Mouse (Mus musculus): ENCODE data around the gene Ercc1. TPM values are rescaled to one million over a fixed set of nuclear protein-coding genes. Genes with fewer than 3 reads are reported as not detected.

Ercc1 gene
- total RNA-seq, 2 experiments from 2014 or later, result 35.6 to 41.8 TPM

GRCm38 (mm10) chr7:19359892-19360641 is 15.5 kb downstream of the Ercc1 start:
- intact Hi-C loops (cut with DNase I), result no loop called here
- peak; percentile 74 to 75 for DNase-seq (ENCODE audit: low spot score in 2 of 2)

- DNase-seq (ENCODE audit: low spot score in 2 of 2), result peak; percentile 89 to 93
- intact Hi-C loops (cut with DNase I), result no loop called here
These were observed 16.4 kb downstream of the Ercc1 start for GRCm38 (mm10) chr7:19360944-19361343.

GRCm38 (mm10) chr7:19361720-19362119 is 17.1 kb downstream of the Ercc1 start:
- peak; percentile 64 to 66 for DNase-seq (ENCODE audit: low spot score in 2 of 2)
- intact Hi-C loops (cut with DNase I), result no loop called here

GRCm38 (mm10) chr7:19362276-19362675 is 17.7 kb downstream of the Ercc1 start:
- intact Hi-C loops (cut with DNase I), result no loop called here
- DNase-seq (ENCODE audit: low spot score in 2 of 2), result no peak

GRCm38 (mm10) chr7:19363881-19364280 is 19.3 kb downstream of the Ercc1 start:
- intact Hi-C loops (cut with DNase I), result no loop called here
- peak; percentile 43 to 49 for DNase-seq (ENCODE audit: low spot score in 2 of 2)

GRCm38 (mm10) chr7:19365376-19365775 is 20.8 kb downstream of the Ercc1 start:
- intact Hi-C loops (cut with DNase I), result no loop called here
- DNase-seq (ENCODE audit: low spot score in 2 of 2), result no peak

- no peak for DNase-seq (ENCODE audit: low spot score in 2 of 2)
- intact Hi-C loops (cut with DNase I), result no loop called here
These were observed 23.8 kb downstream of the Ercc1 start for GRCm38 (mm10) chr7:19368380-19368779.

GRCm38 (mm10) chr7:19369823-19370425 is 25.3 kb downstream of the Ercc1 start:
- intact Hi-C loops (cut with DNase I), result no loop called here
- peak; percentile 69 to 75 for DNase-seq (ENCODE audit: low spot score in 2 of 2)

- intact Hi-C loops (cut with DNase I), result no loop called here
- no peak for DNase-seq (ENCODE audit: low spot score in 2 of 2)
These were observed 28.8 kb downstream of the Ercc1 start for GRCm38 (mm10) chr7:19373367-19373766.

- DNase-seq (ENCODE audit: low spot score in 2 of 2), result no peak
- intact Hi-C loops (cut with DNase I), result no loop called here
These were observed 30.8 kb downstream of the Ercc1 start for GRCm38 (mm10) chr7:19375368-19375767.

GRCm38 (mm10) chr7:19376019-19376418 is 31.4 kb downstream of the Ercc1 start:
- intact Hi-C loops (cut with DNase I), result no loop called here
- no peak for DNase-seq (ENCODE audit: low spot score in 2 of 2)

- intact Hi-C loops (cut with DNase I), result no loop called here
- DNase-seq (ENCODE audit: low spot score in 2 of 2), result no peak
These were observed 33.5 kb downstream of the Ercc1 start for GRCm38 (mm10) chr7:19378049-19378448.

- intact Hi-C loops (cut with DNase I), result no loop called here
These were observed 37.0 kb downstream of the Ercc1 start, which contains the start of gene Ercc2 for GRCm38 (mm10) chr7:19381377-19382165. Gene Ercc2, plus strand, starts transcription at chr7:19382010.

GRCm38 (mm10) chr7:19382166-19382541 is 37.6 kb downstream of the Ercc1 start:
- intact Hi-C loops (cut with DNase I), result no loop called here
- no peak for DNase-seq (ENCODE audit: low spot score in 2 of 2)

More at GRCm38 (mm10) chr7:19381377-19382165, 37.0 kb downstream of the Ercc1 start, which contains the start of gene Ercc2:
- DNase-seq (ENCODE audit: low spot score in 2 of 2), result peak; percentile 99

GRCm38 (mm10) chr7:19383708-19384107 is 39.1 kb downstream of the Ercc1 start:
- intact Hi-C loops (cut with DNase I), result no loop called here
- DNase-seq (ENCODE audit: low spot score in 2 of 2), result no peak

GRCm38 (mm10) chr7:19388699-19389413 is 44.3 kb downstream of the Ercc1 start:
- intact Hi-C loops (cut with DNase I), result no loop called here
- DNase-seq (ENCODE audit: low spot score in 2 of 2), result no peak

- intact Hi-C loops (cut with DNase I), result no loop called here
These were observed 49.9 kb downstream of the Ercc1 start for GRCm38 (mm10) chr7:19394484-19394883.

GRCm38 (mm10) chr7:19399496-19400280 is 55.1 kb downstream of the Ercc1 start:
- intact Hi-C loops (cut with DNase I), result no loop called here
- no peak for DNase-seq (ENCODE audit: low spot score in 2 of 2)

More at GRCm38 (mm10) chr7:19394484-19394883, 49.9 kb downstream of the Ercc1 start:
- DNase-seq (ENCODE audit: low spot score in 2 of 2), result no peak

GRCm38 (mm10) chr7:19400946-19401345 is 56.4 kb downstream of the Ercc1 start:
- intact Hi-C loops (cut with DNase I), result no loop called here

More at GRCm38 (mm10) chr7:19400946-19401345, 56.4 kb downstream of the Ercc1 start:
- no peak for DNase-seq (ENCODE audit: low spot score in 2 of 2)
